Mouse (Mus musculus) MEL (cell line): ENCODE measurements around the gene Xpot. TPM values are rescaled to one million over a fixed set of nuclear protein-coding genes. Genes with fewer than 3 reads are reported as not detected.

Experiments used
- DNase-seq: peaks from one replicate; pipeline ENCODE4 v3.0.0; 2011; ENCODE audit warnings: low read depth, low spot score
- H3K27ac ChIP-seq: 2 replicates; pipeline ENCODE4 v1.5.1; 2012; ENCODE audit warnings: low read depth, mild to moderate bottlenecking, control low read depth, low read length, moderate library complexity; ENCODE audit not compliant: control insufficient read depth
- H3K27me3 ChIP-seq, 2 experiments: fragments of 150-350 bp in 1 of 2; sonication (generic) in 1 of 2; 2 replicates each; pipeline ENCODE4 v1.6.1; 2012; ENCODE audit warnings: low read length in 2 of 2, mild to moderate bottlenecking in 2 of 2, improper control_type of control experiment in 1 of 2, moderate library complexity in 1 of 2; ENCODE audit not compliant: insufficient read depth in 2 of 2, control insufficient read depth in 1 of 2
- H3K36me3 ChIP-seq, 2 experiments: 2 replicates each; pipeline ENCODE4 v1.6.1; 2012 to 2014; ENCODE audit warnings: low read length in 2 of 2, improper control_type of control experiment in 1 of 2, inconsistent platforms in 1 of 2, mild to moderate bottlenecking in 1 of 2; ENCODE audit not compliant: insufficient read depth in 2 of 2, control insufficient read depth in 1 of 2
- H3K4me1 ChIP-seq, 2 experiments: fragments of 150-350 bp in 1 of 2; sonication (generic) in 1 of 2; 2 replicates each; pipeline ENCODE4 v1.6.1; 2012; ENCODE audit warnings: low read length in 2 of 2, improper control_type of control experiment in 1 of 2, mild to moderate bottlenecking in 1 of 2; ENCODE audit not compliant: insufficient read depth in 2 of 2, control insufficient read depth in 1 of 2
- H3K4me3 ChIP-seq, 2 experiments: fragments of 150-350 bp in 1 of 2; sonication (generic) in 1 of 2; 2 replicates each; pipeline ENCODE4 v1.5.1; 2012; ENCODE audit warnings: low read depth in 2 of 2, low read length in 2 of 2, mild to moderate bottlenecking in 2 of 2, moderate library complexity in 2 of 2, control low read depth in 1 of 2, improper control_type of control experiment in 1 of 2; ENCODE audit not compliant: control insufficient read depth in 1 of 2, insufficient read depth in 1 of 2
- H3K79me2 ChIP-seq: 2 replicates; pipeline ENCODE4 v1.6.1; 2012; ENCODE audit warnings: mild to moderate bottlenecking, low read length, moderate library complexity; ENCODE audit not compliant: control insufficient read depth, poor library complexity, insufficient read depth
- H3K9ac ChIP-seq: 2 replicates; pipeline ENCODE4 v1.6.1; 2012; ENCODE audit warnings: low read depth, mild to moderate bottlenecking, control low read depth, low read length, moderate library complexity; ENCODE audit not compliant: control insufficient read depth, poor library complexity, severe bottlenecking
- H3K9me3 ChIP-seq: fragments of 150-350 bp; sonication (generic); replicated peaks from 2 replicates; pipeline ENCODE4 v1.6.1; 2012; ENCODE audit warnings: mild to moderate bottlenecking, low read length, improper control_type of control experiment, moderate library complexity; ENCODE audit not compliant: insufficient read depth
- BHLHE40 ChIP-seq: IDR thresholded peaks from 2 replicates; pipeline ENCODE4 v1.6.1; 2012; ENCODE audit warnings: low read depth, mild to moderate bottlenecking, inconsistent platforms, low read length, improper control_type of control experiment, borderline replicate concordance
- CHD1 ChIP-seq: IDR thresholded peaks from 2 replicates; pipeline ENCODE4 v1.6.1; 2012; ENCODE audit warnings: low read depth, mild to moderate bottlenecking, inconsistent platforms, low read length, improper control_type of control experiment
- ELF1 ChIP-seq: IDR thresholded peaks from 2 replicates; pipeline ENCODE4 v1.6.1; 2014; ENCODE audit warnings: low read depth, mild to moderate bottlenecking, inconsistent platforms, low read length, improper control_type of control experiment, moderate library complexity
- MAX ChIP-seq: IDR thresholded peaks from 2 replicates; pipeline ENCODE4 v1.6.1; 2011; ENCODE audit warnings: low read length, improper control_type of control experiment
- MAZ ChIP-seq: IDR thresholded peaks from 2 replicates; pipeline ENCODE4 v1.6.1; 2012; ENCODE audit warnings: low read depth, mild to moderate bottlenecking, inconsistent platforms, low read length, improper control_type of control experiment
- MEF2A ChIP-seq: IDR thresholded peaks from 2 replicates; pipeline ENCODE4 v1.6.1; 2014; ENCODE audit warnings: low read depth, mild to moderate bottlenecking, inconsistent platforms, low read length, improper control_type of control experiment; ENCODE audit not compliant: poor library complexity, insufficient replicate concordance, severe bottlenecking; ENCODE audit errors: extremely low read depth
- MYB ChIP-seq: IDR thresholded peaks from 2 replicates; pipeline ENCODE4 v1.6.1; 2011; ENCODE audit warnings: mild to moderate bottlenecking, low read depth, low read length, improper control_type of control experiment
- MYC ChIP-seq: IDR thresholded peaks from 2 replicates; pipeline ENCODE4 v1.6.1; 2011; ENCODE audit warnings: low read depth, mild to moderate bottlenecking, low read length, improper control_type of control experiment, moderate library complexity
- POLR2A ChIP-seq, 2 experiments: IDR thresholded peaks; 2 replicates each; pipeline ENCODE4 v1.6.1; 2011 to 2012; ENCODE audit warnings: low read length in 2 of 2, mild to moderate bottlenecking in 2 of 2, control low read depth in 1 of 2, improper control_type of control experiment in 1 of 2, low read depth in 1 of 2, moderate library complexity in 1 of 2; ENCODE audit not compliant: control insufficient read depth in 1 of 2, insufficient read depth in 1 of 2, poor library complexity in 1 of 2
- RAD21 ChIP-seq: IDR thresholded peaks from 2 replicates; pipeline ENCODE4 v1.6.1; 2011; ENCODE audit warnings: mild to moderate bottlenecking, low read depth, low read length, improper control_type of control experiment
- RCOR1 ChIP-seq: IDR thresholded peaks from 2 replicates; pipeline ENCODE4 v1.6.1; 2012; ENCODE audit warnings: low read depth, mild to moderate bottlenecking, inconsistent platforms, low read length, improper control_type of control experiment
- TAL1 ChIP-seq: IDR thresholded peaks from 2 replicates; pipeline ENCODE4 v1.6.1; 2012; ENCODE audit warnings: mild to moderate bottlenecking, inconsistent platforms, low read length, moderate library complexity, mixed read lengths
- TBP ChIP-seq: IDR thresholded peaks from 2 replicates; pipeline ENCODE4 v1.8.0; 2011; ENCODE audit warnings: low read depth, low read length, improper control_type of control experiment
- TCF12 ChIP-seq: IDR thresholded peaks from 2 replicates; pipeline ENCODE4 v1.6.1; 2014; ENCODE audit warnings: low read depth, mild to moderate bottlenecking, inconsistent platforms, low read length, improper control_type of control experiment, moderate library complexity
- USF1 ChIP-seq: IDR thresholded peaks from 2 replicates; pipeline ENCODE4 v1.6.1; 2014; ENCODE audit warnings: low read depth, mild to moderate bottlenecking, inconsistent platforms, low read length, improper control_type of control experiment, moderate library complexity
- ZC3H11A ChIP-seq: IDR thresholded peaks from 2 replicates; pipeline ENCODE4 v1.6.1; 2012; ENCODE audit warnings: low read depth, mild to moderate bottlenecking, inconsistent platforms, low read length, improper control_type of control experiment
- ZKSCAN1 ChIP-seq: IDR thresholded peaks from 2 replicates; pipeline ENCODE4 v1.6.1; 2012; ENCODE audit warnings: low read depth, mild to moderate bottlenecking, inconsistent platforms, low read length, improper control_type of control experiment, moderate library complexity
- ZMIZ1 ChIP-seq: IDR thresholded peaks from 2 replicates; pipeline ENCODE4 v1.6.1; 2012; ENCODE audit warnings: low read depth, mild to moderate bottlenecking, inconsistent platforms, low read length, improper control_type of control experiment, moderate library complexity
- polyA plus RNA-seq, 2 experiments: library from polyadenylated mRNA; stranded (reverse) in 1 of 2; unstranded in 1 of 2; fragments of >175 nt in 1 of 2; fragments of >200 nt in 1 of 2; gene quantifications; 2 replicates each; pipeline versions ENCODE4 v1.2.1 to v1.2.4; 2012; ENCODE audit warnings: low replicate concordance in 2 of 2, low read depth in 1 of 2; ENCODE audit not compliant: insufficient read length in 2 of 2, insufficient read depth in 1 of 2, missing spikeins in 1 of 2
- total RNA-seq: library from RNA; depleted of rRNA; stranded (reverse); fragments of 300-350 nt; gene quantifications from 2 replicates; pipeline ENCODE4 v1.2.3, GENCODE M21; 2012

The Xpot gene
- total and polyA plus RNA-seq, 3 experiments: 122 to 304 (median 154) TPM

DNA sequence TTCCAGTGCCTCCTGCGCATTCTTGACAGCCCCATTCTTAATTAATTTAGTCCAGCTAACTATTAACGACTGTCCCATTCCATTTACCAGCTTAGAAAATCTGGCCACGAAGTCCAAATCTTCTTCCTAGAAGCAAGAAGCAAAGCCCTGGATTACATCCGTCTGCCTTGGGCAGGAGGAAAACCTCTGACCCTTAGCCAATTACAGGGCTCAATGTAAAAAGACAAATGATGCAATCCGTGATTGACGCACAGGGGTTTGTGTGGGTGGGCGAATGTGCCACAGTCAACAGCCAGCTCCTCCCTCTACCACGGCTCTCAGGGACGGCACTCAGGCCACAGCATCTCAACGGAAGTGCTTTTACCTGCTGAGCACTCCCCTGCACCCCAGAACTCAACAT lies 14.5 kb downstream of the Xpot start:
- peaks cover 0 to 71% of the 10 kb centered on the region in 2 experiments; a peak in 2 of 4 replicates for H3K36me3 ChIP-seq
- DNase-seq: no peak

DNA sequence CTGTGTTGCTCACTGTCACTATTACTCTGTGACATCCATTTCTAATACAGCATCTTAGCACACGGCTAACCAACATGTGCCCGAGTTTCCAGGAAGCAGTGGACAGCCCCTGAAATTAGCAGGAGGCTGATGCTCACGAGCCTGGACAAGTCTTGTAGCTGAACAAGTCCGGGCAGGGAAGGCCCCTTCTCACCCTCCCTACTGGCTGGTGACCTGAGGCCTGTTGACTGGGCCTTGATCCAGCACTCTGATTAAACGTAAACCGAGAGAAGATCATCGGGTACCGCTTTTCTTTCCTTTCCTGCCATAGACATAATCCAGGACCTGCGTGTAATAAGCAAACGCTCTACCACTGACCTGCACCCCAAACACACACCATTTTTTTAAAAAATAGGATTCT lies 18.0 kb downstream of the Xpot start:
- Histone ChIP-seq H3K4me3 (no peak overlapping the region), H3K9ac (no peak overlapping the region), H3K4me1 (no peaks in the 10 kb centered on the region), H3K27me3 (no peaks in the 10 kb centered on the region), H3K36me3 (peaks cover 0 to 64% of the 10 kb centered on the region in 2 experiments; a peak in 2 of 4 replicates), H3K79me2 (peaks cover 2% of the 10 kb centered on the region; the same call in 1 of the 2 replicates)
- no peak for DNase-seq
- TF ChIP-seq TCF12: no peak
- TF ChIP-seq ZMIZ1: no peak
- TF ChIP-seq RAD21: no peak
- TF ChIP-seq MAZ: no peak
- TF ChIP-seq USF1: no peak
- no peak for TF ChIP-seq TBP
- TF ChIP-seq ELF1: no peak
- no peak for TF ChIP-seq MAX
- TF ChIP-seq CHD1: no peak
- TF ChIP-seq RCOR1: no peak
- no peak for TF ChIP-seq TAL1
- no peak for TF ChIP-seq MEF2A
- no peak for TF ChIP-seq BHLHE40
- no peak for TF ChIP-seq ZC3H11A
- no peak for TF ChIP-seq MYC
- TF ChIP-seq, all 39 proteins: peak for 0
- H3K9me3 ChIP-seq: no peaks in the 10 kb centered on the region
- no peak overlapping the region for H3K27ac ChIP-seq

More for the DNA sequence above, 14.5 kb downstream of the Xpot start:
- Histone ChIP-seq H3K79me2 (peaks cover 2% of the 10 kb centered on the region; the same call in 1 of the 2 replicates), H3K9me3 (no peaks in the 10 kb centered on the region), H3K4me1 (no peaks in the 10 kb centered on the region), H3K9ac (no peak overlapping the region), H3K27me3 (no peaks in the 10 kb centered on the region), H3K27ac (no peak overlapping the region), H3K4me3 (no peak overlapping the region)
- no peak for TF ChIP-seq TBP
- TF ChIP-seq POLR2A (IDR thresholded peaks at IDR 0.05; ENCODE audit: control insufficient read depth in 1 of 2, insufficient read depth in 1 of 2, low read depth in 1 of 2, low read length in 2 of 2, poor library complexity in 1 of 2): no peak
- TF ChIP-seq ZKSCAN1: no peak
- no peak for TF ChIP-seq MYB
- no peak for TF ChIP-seq RAD21
- no peak for TF ChIP-seq TAL1
